Mouse (Mus musculus) B cell, adult 2 months (primary cell): ENCODE data around the gene Rab8b.
"Not testable (repeated sequence)": the region's sequence is repeated elsewhere in the genome, so short reads cannot be mapped to it uniquely, and the experiment has no call there.

Experiments
- DNase-seq, 2 experiments: peaks; one replicate each; pipeline ENCODE4 v3.0.0; 2022

The Rab8b gene

DNA sequence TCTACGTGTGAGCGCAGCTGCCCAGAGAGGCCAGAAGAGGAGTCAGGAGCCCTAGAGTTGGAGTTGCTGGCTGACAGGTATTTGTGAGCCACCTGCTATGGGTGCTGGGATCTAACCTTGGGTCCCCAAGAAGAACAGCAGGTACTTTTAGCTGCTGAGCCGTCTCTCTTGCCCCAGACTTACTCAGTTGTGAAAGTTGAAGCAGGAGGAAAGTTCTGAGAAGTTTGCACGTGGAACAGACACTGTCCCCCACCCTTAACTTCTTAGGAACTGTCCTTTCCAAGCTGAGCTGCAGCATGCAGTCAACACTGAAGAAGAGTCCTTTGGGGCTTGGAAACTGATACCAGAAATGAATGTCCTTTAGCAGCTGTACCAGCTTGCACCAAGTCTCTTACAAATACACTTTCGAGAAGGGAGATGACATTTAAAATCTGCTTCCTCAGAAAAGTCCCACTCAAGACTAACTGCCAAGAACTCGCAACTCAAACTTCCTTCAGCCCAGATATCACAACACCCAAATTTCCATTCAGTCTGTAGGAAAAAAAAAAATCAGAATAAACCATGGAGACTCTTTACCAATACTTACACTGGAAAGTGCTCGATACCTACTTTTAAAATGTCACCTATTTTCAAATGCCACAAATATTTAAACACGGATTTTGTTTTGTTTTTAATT, 2.1 kb downstream of the Rab8b start:
- no peak for DNase-seq

DNA sequence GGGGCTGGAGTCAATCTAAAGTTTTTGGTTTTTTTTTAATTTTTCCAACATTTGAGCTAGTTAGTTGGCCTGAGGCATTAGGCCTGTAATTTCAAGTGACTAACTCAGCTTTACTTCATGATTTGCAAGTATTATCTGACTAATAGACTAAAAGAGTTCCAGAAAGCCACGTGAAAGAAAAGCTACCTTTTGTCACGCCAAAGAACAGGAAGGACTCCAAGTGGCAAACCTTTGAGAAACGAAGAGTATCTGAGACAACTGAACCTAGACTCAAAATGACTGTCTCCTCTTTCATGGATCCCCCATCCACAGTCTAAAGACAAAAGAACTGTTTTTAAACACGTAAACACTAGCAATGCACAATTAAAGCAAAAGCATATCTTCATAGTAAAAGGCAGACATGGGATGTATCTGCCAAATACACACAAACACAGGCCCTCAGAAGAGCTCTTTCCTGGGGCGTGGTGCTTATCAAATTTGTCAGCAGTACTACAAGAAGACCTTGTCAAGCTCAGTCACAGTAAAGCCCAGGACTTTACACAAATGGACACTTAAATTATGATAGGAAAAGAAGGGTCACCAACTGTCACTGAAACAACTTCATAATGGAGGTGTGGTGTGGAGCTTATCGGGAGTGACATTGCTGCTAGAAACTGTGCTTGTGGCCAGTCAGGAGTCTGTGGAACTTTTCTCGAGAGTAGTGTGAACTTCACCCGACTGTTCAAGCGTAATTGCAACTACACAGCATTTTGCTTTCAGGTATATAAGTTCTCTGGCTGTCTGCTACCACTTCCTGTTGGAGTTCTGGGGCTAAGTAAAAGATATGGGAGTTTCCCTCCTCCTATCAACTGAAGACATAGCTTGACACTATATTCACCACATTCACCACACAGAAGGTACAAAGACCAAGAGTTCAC, 3.4 kb downstream of the Rab8b start:
- DNase-seq = peak in 1 of 2 experiments; percentile 14

DNA sequence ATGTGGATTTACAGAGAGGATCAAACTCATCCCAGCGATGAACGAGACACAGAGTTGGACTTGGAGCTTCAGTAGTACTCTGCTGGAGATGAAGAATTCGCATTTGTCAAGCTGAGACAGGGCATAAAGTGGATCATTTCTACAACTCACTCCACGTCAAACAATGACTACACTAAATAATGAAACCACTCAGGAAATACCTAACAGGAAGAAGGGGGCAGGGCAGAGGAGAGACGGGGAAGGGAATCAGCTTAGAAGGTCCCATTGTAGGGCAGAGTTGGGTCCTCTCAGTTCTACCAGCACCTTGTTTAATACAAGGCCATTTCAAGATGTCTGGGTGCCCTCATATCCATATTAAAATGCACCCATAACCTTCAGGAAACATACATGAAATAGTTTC, 4.1 kb downstream of the Rab8b start:
- no peak for DNase-seq

DNA sequence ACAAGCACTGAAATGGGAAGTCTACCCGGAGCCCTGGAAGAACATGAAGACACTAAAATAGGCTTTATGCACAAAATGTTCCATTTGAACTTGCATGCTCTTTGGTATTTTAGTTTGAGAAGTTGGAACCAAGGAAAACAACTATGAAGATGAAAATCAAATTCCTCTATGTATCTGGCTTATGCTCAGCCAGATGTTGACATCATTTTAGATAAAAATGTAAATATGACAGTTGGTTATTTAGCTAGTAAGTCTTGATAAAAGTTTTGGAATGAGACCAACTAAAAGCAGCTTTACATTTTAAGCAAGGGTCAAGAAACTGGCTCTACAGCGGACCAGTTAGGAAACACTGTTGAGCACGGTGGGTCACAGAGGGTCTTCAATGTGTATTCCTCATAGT, 4.9 kb downstream of the Rab8b start:
- no peak for DNase-seq

DNA sequence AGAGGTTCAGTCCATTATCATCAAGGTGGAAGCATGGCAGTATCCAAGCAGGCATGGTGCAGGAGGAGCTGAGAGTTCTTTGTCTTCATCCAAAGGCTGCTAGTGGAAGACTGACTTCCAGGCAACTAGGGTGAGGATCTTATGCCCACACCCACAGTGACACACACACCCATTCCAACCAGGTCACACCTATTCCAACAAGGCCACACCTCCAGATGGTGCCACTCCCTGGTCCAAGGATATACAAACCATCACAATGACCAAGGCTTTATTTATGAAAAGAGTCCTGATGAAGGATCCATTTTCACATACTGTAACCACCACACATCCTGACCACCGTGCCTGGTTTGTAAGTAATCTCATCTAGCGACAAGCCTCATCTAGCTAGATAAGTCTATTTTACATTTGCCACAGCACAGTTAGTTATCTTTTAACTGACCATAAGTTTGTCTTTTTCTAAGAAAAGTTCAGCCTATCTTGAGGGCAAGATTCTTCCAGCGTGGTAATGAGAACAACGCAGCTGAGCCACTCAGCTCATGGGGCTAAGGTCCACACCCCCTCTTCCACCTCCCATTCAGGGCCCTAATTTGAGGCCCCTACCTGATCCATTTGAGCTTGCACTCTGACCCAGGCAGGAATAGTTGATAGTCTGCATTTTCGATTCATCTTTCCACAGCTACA, 6.1 kb downstream of the Rab8b start:
- not testable (repeated sequence) for DNase-seq

DNA sequence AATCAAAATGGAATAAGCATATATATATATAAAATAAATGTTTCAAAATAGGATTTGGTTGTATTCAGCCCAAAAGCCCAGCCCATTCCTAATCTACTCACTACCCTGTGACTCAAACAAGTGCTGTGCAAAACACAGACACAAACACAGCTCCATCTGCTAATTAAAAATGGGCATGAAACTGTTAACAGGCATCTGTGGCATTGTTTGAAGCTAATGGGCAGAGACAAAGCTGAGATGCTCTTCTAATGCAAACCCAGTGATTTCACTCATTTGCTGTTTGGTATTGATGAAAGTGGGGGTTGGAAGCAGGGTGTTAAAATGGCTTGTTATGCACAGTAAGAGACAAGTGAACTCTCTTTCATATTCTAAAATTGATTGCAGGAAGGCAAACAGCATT, 7.2 kb downstream of the Rab8b start:
- DNase-seq = no peak

DNA sequence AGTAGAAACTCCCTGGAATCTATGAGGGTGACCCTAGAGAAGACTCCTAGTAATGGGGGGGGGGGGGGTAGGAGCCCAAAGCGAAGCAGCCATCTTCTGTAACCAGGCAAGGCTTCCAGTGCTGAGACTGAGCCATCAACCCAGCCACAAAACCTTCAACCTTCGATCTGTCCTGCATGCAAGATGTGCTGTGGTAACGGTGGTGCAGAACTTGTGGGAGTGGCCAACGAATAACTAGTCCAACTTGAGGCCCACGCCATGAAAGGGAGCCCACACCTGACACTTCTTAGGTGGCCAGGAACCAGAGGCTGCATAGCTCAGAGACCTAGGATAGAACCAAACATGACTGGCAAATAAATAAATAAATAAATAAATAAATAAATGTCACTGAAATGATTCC, 8.8 kb downstream of the Rab8b start:
- no peak for DNase-seq

DNA sequence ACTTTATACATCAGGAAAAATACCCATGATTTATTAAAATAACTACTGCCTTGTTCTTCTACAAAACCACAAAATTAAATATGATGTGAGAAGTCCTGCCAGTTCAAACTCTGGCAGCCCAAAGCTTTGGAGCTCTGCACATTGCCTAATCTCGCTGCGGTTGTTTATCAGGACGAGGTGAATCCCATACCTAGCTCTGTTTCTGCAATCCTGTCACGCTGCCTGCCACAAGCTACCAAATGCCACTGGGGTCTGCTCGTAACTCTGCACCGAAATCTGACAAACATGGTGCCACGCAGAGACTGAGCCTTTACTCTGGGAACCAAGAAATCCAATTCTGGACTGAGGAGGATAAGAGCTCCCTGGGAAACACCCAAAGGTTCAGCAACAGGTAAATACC, 9.6 kb downstream of the Rab8b start:
- no peak for DNase-seq

DNA sequence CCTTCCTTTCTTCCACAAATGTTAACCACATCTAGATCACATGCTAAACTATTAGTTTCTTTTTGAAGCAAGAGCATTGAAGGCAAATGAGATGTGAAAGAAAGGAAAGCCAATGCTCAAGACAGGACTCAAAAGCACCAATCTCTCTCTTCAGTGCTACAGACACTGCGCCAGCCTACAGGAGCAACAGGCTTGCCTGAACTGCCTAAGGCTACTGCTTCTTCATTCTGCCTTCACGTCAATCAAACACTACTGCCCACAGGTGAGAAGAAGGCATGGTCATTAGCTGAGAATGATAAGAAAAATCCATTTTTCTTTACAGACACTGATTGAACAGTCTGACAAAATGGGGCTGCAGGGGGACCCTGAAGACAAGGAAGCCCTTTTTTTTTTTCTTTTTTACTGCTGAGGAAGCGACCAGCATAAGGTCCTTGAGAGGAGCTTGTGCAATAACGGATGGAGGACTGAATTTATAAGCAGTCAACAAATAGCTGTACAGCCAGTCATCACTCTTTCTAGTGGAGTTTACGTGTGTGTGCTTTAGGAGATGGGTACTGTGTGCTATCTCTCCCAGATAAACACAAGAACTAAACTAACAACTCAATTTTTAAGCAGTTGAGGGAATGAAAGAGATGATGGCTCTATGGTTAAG, 11.6 kb downstream of the Rab8b start:
- DNase-seq = no peak

DNA sequence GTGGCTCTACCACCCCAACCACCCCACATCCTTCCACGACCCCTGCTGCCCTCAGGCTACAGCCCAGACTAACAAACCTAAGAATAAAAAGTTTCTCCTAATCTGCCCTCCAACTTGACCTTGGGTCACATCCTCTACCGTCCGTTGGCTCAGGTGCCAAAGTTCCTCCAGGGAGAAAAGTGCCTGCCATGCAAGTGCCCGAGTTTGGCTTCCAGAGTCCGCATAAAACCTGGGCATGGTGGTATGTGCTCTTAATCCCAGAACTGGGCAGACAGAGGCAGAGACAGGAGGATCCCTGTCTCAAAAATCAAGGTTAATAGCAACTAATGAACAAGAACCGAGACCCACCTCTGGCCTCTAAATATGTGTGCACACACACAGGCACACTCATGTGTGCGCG, 12.4 kb downstream of the Rab8b start:
- no peak for DNase-seq

DNA sequence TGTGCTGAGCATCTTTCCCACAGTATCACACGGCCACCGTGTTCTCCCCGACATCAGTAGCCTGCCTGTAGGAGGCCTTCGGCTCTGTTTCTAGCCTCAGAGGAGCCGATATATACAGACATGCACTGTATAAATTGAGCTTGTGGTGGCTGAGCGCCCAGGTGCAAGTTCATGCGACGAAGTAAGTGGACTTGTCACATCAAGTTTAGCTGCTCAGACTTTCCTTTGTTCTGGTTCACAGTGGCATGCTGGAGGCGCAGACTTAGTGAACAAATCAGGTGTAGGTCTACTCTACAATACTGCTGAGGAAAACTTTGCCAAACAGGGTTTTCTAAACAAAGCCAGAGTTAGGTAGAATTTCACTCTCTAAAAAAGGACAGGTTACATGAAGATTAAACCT, 13.5 kb downstream of the Rab8b start:
- DNase-seq = no peak

DNA sequence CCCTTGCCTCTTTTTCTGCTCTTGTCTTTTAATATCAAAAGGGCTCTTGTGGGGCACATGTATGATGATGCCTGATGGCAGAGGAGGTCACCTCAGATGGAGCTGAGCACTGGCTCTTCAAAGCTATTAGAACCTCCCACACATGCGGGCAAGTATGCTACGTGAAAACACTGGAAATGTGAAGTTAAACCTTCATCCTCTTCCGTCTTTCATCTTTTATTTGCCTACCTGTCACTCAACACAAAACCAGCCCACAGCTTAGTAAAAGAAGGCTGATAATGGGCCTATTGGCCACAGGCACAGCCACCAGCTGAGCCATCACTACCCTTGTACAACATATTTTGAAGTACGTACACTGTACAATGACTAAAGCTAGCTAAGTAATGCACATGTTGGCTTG, 20.0 kb downstream of the Rab8b start:
- DNase-seq = no peak

DNA sequence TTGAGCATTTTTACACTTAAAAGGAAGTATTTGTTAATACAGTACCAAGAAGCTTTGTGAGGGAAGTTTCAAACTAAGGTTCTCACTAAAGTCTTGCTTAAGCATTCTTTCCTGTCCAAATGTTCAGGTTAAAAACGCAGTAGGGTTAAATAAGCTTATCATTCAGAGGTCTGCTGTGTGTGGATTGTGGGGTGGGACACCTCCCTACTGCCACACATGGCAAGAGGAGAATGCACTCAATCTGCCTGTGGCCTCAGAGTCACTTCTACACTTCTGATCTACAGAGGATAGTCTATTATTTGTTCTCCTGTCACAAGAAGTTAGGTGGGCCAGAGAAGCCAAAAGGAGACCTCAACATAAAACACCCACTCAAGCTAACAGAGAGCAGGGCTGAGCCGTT, 20.4 kb downstream of the Rab8b start:
- DNase-seq = no peak

DNA sequence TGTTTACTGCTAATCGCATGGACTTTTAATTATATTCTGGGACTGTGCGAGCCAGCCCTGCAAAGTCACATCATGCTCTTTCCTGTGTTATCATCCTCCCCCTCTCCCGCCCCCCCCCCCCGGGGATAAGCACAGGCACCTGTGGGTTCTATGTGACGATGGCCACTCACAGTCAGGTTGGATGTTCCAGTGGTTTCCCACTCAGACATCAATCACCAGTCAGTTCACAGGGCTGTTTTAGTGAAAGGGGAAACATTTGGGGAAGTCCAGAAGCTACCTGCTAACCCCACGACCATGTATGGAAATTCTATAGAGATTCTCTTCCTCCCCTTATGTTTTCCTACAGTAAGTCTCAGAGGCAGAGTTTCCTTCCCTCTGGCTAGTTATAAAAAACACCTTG, 21.6 kb downstream of the Rab8b start:
- DNase-seq = peak in 1 of 2 experiments; percentile 28

DNA sequence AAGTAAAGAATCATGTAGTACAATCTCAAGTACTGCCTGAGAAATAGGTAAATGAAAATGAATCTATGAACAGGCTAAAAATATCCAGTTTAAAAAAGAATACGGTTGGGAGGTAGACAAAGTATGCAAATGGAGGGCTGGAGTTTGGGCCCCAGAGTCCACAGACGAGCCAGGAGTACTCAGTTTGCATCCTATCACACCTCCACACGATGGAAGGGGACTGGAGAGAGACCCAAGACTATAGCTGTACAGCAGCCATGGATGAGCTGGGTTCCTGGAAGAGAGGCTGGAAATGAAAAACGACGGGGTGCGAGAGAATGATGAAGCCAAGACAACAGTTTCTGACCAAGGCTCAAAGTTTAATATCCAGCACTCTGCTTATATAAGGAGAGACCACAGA, 22.5 kb downstream of the Rab8b start:
- no peak for DNase-seq

DNA sequence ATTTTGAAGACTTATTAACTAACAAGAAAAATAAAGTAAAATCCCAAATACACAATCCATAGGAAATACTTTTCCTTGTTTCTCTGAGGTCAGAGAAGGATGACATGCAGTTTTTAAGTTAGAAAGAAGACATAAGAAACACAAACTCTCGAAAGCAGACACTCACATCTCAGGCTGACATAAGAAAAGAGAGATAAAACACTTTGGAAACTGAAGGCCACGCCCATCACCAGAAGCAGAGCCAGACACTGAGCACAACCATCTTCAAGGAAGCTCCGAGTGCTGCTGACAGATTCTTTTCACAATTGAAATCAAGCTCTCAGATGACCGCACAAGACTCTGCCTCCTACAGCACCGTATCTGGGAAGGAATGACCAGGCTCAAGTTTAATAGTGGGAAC, 23.5 kb downstream of the Rab8b start:
- DNase-seq = no peak

DNA sequence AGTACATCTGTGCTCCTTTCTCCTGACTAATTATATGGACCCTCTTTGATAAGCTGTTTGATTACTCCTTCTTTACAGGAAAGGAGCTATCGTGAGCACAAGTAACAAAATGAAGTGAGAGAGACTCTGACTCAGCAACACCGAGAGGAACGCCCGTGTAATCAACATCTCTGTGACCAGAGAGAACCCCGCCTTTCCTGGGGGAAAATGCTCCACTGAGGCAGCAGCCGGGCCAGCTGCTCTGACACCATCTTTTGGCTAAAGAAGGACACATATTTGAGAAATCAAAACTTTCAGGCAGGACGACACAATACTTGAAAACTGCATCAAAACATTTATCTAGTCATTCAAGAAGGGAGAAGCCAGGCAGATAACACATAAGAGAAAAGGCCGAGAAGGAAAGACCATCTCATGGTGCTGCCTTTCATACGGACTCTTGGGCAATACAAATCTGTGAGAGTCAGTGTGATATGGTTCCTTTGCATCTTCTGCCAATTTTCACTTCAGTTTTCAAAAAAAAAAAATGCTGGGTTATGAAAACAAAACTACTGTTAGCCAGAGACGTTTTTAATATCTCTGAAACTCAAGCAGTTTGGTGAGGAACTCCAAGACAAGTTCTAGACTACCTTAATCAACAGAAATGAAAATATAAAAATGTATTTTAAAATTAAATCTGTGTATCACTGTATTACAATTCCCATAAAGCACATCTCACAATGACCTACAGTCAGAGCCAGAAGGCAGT, 24.3 kb downstream of the Rab8b start:
- no peak for DNase-seq

DNA sequence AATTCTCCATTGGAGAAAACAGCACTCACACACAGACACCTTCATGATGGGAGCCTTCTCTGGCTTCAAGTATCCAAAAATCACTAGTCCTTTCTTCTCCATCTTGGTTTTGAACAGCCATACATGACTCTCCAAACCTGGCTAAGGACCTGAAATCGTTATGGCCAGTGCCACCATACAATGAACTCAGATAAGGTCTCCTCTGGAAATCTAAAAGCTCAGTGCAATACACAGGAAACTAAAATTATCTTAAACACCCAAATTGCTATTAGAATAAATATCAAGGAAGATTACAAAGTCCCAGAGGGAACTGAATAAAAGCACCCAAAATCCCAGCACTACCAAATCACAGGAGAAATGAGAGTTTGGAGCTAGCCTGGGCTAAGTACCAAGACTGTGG, 25.1 kb downstream of the Rab8b start:
- DNase-seq = no peak

DNA sequence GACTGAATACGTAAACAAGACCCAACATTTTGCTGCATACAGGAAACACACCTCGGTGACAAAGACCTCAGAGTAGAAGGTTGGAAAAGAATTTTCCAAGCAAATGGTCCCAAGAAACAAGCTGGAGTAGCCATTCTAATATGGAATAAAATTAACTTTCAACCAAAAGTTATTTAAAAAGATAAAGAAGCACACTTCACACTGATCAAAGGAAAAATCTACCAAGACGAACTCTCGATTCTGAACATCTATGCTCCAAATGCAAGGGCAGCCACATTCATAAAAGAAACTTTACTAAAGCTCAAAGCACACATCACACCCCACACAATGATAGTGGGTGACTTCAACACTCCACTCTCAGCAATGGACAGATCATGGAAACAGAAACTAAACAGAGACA, 27.0 kb downstream of the Rab8b start:
- DNase-seq = not testable (repeated sequence)

DNA sequence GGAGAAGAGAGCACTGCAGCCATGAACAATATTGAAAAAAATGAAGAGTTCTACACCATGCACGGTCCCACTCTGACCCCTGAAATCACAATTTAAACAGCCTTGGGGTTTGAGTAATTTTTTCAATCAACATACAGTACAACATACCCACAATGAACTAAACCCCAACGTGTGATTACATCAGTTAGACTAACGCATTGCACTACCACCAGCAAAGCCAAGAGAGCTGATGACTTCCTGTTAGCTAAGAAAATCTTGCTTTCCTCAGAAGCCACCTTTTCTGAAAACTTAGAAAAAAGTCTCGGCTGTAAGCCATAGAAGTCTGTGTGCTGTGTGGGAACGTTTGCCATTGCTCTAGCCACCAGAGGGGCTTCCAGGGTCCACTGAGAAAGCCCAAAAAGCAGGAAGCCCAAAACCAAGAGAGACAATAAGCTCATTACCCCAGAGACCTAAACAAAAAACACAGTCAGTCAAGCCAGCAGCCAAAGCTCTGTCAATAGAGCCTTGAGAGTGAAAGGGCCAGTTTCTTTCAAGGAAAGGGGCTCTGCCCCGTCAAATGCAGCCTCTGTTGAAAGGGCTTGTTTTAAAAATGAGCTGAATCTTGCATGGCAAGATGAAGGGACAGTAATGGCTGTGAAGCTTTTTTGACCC, 31.4 kb downstream of the Rab8b start:
- DNase-seq = no peak

DNA sequence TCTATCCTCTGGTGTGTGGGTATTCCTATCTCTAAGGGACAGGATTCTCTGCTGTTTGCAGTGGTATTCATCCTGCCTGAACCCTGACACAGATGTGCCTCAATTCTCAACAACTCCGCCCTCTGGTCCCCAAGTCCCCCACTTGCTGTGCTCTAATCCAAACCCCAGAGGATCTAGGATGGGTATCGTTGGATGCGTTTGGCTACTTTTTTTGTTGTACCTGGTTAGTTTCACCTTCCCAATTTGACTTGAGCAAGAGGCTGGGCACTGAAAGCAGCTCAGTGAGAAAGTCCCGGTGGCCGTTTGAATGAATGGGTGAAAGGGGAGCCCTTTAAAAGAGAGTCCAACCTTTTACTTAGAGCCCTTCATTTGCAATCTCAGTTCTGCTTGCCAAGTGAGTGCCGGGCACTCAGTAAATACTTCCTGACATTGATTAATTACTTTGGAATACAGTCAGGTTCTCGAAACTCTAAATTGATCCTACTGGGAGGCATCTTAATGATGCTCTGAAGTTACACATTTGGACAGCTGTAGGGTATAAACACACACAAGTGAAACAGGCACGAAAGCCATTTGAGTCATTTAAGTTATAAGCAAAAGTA, 32.1 kb downstream of the Rab8b start:
- DNase-seq = no peak

DNA sequence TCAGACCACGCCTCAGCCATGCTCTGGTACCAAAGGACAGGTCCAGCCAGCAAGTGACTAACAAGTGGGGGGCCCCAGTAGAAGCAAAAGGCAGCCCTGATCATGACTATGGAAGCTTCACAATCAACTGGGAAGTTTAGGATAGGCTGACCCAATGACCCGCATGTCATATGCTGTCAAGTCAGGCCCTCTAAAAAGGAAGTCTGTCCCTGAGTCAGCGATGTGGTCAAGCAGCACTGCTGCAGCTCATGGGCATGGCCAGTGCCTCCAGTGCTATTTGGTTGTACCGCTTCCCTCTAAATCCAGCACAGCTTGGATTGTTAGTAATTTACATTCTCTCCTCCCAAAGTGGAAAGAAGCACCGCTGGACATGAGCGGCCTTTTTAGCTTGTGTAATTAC, 32.7 kb downstream of the Rab8b start:
- DNase-seq = no peak
